Mouse (Mus musculus) megakaryocyte, embryonic 14.5 days (primary cell): ENCODE measurements around the gene Il17rc. TPM values are rescaled to one million over a fixed set of nuclear protein-coding genes. Genes with fewer than 3 reads are reported as not detected.

Experiments used
- H3K27me3 ChIP-seq: replicated peaks from 2 replicates; pipeline ENCODE3; 2012; ENCODE audit warnings: inconsistent platforms
- H3K36me3 ChIP-seq: replicated peaks from 2 replicates; pipeline ENCODE3; 2012; ENCODE audit warnings: low read length, inconsistent platforms, mixed read lengths
- H3K4me1 ChIP-seq: 2 replicates; pipeline ENCODE4 v1.6.1; 2012; ENCODE audit warnings: inconsistent platforms
- H3K4me3 ChIP-seq: replicated peaks from 2 replicates; pipeline ENCODE3; 2012; ENCODE audit warnings: moderate library complexity, mild to moderate bottlenecking, inconsistent platforms
- H3K9me3 ChIP-seq: 2 replicates; pipeline ENCODE4 v1.6.1; 2012; ENCODE audit warnings: inconsistent platforms
- FLI1 ChIP-seq: IDR thresholded peaks from 2 replicates; pipeline ENCODE4 v1.6.1; 2012; ENCODE audit warnings: low read length, inconsistent platforms, mixed read lengths
- GATA1 ChIP-seq: IDR thresholded peaks from 3 replicates; pipeline ENCODE4 v1.6.1; 2012; ENCODE audit warnings: mixed read lengths, low read length, inconsistent platforms, borderline replicate concordance
- polyA plus RNA-seq: library from polyadenylated mRNA; stranded (reverse); fragments of >175 nt; gene quantifications from 2 replicates; pipeline ENCODE4 v1.2.3, GENCODE M21; 2012; ENCODE audit warnings: low replicate concordance; ENCODE audit not compliant: insufficient read depth

Gene Il17rc
- polyA plus RNA-seq, 1 experiment, result 0.25 TPM

- Histone ChIP-seq H3K36me3 (no peaks in the 10 kb centered on the region), H3K9me3 (no peaks in the 10 kb centered on the region), H3K27me3 (peaks cover 35% of the 10 kb centered on the region), H3K4me1 (peaks cover 40% of the 10 kb centered on the region), H3K4me3 (no peak overlapping the region)
- no peak for TF ChIP-seq FLI1
- TF ChIP-seq GATA1, result no peak
Observed at GRCm38 (mm10) chr6:113434691-113435090, 36.5 kb upstream of the Il17rc start.

- TF ChIP-seq FLI1 (no peak), GATA1 (no peak)
- Histone ChIP-seq H3K9me3 (no peaks in the 10 kb centered on the region), H3K36me3 (no peaks in the 10 kb centered on the region), H3K4me1 (peaks cover 30% of the 10 kb centered on the region), H3K27me3 (peaks cover 35% of the 10 kb centered on the region), H3K4me3 (no peak within 1 kb of the TSS)
Observed at GRCm38 (mm10) chr6:113435664-113436205, 35.5 kb upstream of the Il17rc start, which contains the start of gene Cidec. Cidec (minus strand) TSS chr6:113435760.

GRCm38 (mm10) chr6:113437135-113437534 is 34.1 kb upstream of the Il17rc start:
- Histone ChIP-seq H3K36me3 (no peaks in the 10 kb centered on the region), H3K4me3 (no peak overlapping the region), H3K4me1 (peaks cover 31% of the 10 kb centered on the region), H3K9me3 (no peaks in the 10 kb centered on the region), H3K27me3 (peaks cover 33% of the 10 kb centered on the region)
- TF ChIP-seq FLI1 (no peak), GATA1 (no peak)

- no peaks in the 10 kb centered on the region for H3K9me3 ChIP-seq
- no peak overlapping the region for H3K4me3 ChIP-seq
- no peak for TF ChIP-seq GATA1
- no peak for TF ChIP-seq FLI1
- H3K27me3 ChIP-seq, result peaks cover 23% of the 10 kb centered on the region
- peaks cover 43% of the 10 kb centered on the region for H3K4me1 ChIP-seq
- H3K36me3 ChIP-seq, result no peaks in the 10 kb centered on the region
Observed at GRCm38 (mm10) chr6:113438721-113439430, 32.4 kb upstream of the Il17rc start.

- no peak overlapping the region for H3K4me3 ChIP-seq
- H3K4me1 ChIP-seq, result peaks cover 41% of the 10 kb centered on the region
- peaks cover 6% of the 10 kb centered on the region for H3K36me3 ChIP-seq
- peaks cover 5% of the 10 kb centered on the region for H3K27me3 ChIP-seq
- no peaks in the 10 kb centered on the region for H3K9me3 ChIP-seq
- TF ChIP-seq FLI1, result no peak
- TF ChIP-seq GATA1, result no peak
Observed at GRCm38 (mm10) chr6:113440686-113441085, 30.5 kb upstream of the Il17rc start.

- TF ChIP-seq GATA1 (no peak), FLI1 (no peak)
- peaks cover 9% of the 10 kb centered on the region for H3K36me3 ChIP-seq
- H3K4me1 ChIP-seq, result peaks cover 38% of the 10 kb centered on the region
- H3K27me3 ChIP-seq, result peaks cover 3% of the 10 kb centered on the region
- no peaks in the 10 kb centered on the region for H3K9me3 ChIP-seq
- no peak overlapping the region for H3K4me3 ChIP-seq
Observed at GRCm38 (mm10) chr6:113441147-113441680, 30.0 kb upstream of the Il17rc start.

- Histone ChIP-seq H3K36me3 (peaks cover 18% of the 10 kb centered on the region), H3K9me3 (no peaks in the 10 kb centered on the region), H3K4me1 (peaks cover 36% of the 10 kb centered on the region), H3K4me3 (peak overlapping the region; percentile 99), H3K27me3 (peaks cover 3% of the 10 kb centered on the region)
- TF ChIP-seq GATA1, result no peak
- TF ChIP-seq FLI1, result no peak
Observed at GRCm38 (mm10) chr6:113442087-113442441, 29.2 kb upstream of the Il17rc start.

- Histone ChIP-seq H3K9me3 (no peaks in the 10 kb centered on the region), H3K4me3 (peak within 1 kb of the TSS; percentile 99), H3K36me3 (peaks cover 23% of the 10 kb centered on the region), H3K4me1 (peaks cover 34% of the 10 kb centered on the region), H3K27me3 (no peaks in the 10 kb centered on the region)
- TF ChIP-seq FLI1, result 0 out of 2 replicates have a peak, but pooled peaks have one; percentile 54
- TF ChIP-seq GATA1, result no peak
Observed at GRCm38 (mm10) chr6:113442442-113443090, 28.7 kb upstream of the Il17rc start, which contains the start of gene Jagn1. Jagn1 (plus strand) TSS chr6:113442569.

GRCm38 (mm10) chr6:113443091-113443490 is 28.1 kb upstream of the Il17rc start:
- Histone ChIP-seq H3K36me3 (peaks cover 28% of the 10 kb centered on the region), H3K4me1 (peaks cover 34% of the 10 kb centered on the region), H3K4me3 (peak overlapping the region; percentile 99), H3K27me3 (no peaks in the 10 kb centered on the region), H3K9me3 (no peaks in the 10 kb centered on the region)
- no peak for TF ChIP-seq FLI1
- no peak for TF ChIP-seq GATA1
